Mouse (Mus musculus) limb, embryonic 11.5 days (tissue): ENCODE results near the gene Dgkz. TPM values are rescaled to one million over a fixed set of nuclear protein-coding genes. Genes with fewer than 3 reads are reported as not detected.

Source experiments
- ATAC-seq: fragments of 200-750 bp; cut with Nextera tagmentation; 2 replicates; pipeline ENCODE4 v1.8.0; 2017; ENCODE audit warnings: low read depth; ENCODE audit not compliant: insufficient number of reproducible peaks, low FRiP score, low TSS enrichment
- DNase-seq: peaks from one replicate; pipeline ENCODE4 v3.0.0-alpha.2; 2015; ENCODE audit warnings: low spot score
- H3K27ac ChIP-seq: fragments of 300-500 bp; sonication (generic); replicated peaks from 2 replicates; pipeline ENCODE4 v1.5.1; 2014; ENCODE audit warnings: low read depth, mild to moderate bottlenecking, low read length
- H3K27me3 ChIP-seq: fragments of 300-500 bp; sonication (generic); 2 replicates; pipeline ENCODE4 v1.6.1; 2014; ENCODE audit warnings: mild to moderate bottlenecking, low read length, mixed read lengths; ENCODE audit not compliant: control insufficient read depth, insufficient read depth
- H3K36me3 ChIP-seq: fragments of 300-500 bp; sonication (generic); 2 replicates; pipeline ENCODE4 v1.6.1; 2014; ENCODE audit warnings: mild to moderate bottlenecking, low read length, moderate library complexity, mixed read lengths; ENCODE audit not compliant: control insufficient read depth, insufficient read depth
- H3K4me1 ChIP-seq: fragments of 300-500 bp; sonication (generic); 2 replicates; pipeline ENCODE4 v1.6.1; 2014; ENCODE audit warnings: low read length, mixed read lengths; ENCODE audit not compliant: control insufficient read depth, insufficient read depth
- H3K4me2 ChIP-seq: fragments of 300-500 bp; sonication (generic); 2 replicates; pipeline ENCODE4 v1.6.1; 2014; ENCODE audit warnings: low read depth, mild to moderate bottlenecking, moderate library complexity; ENCODE audit not compliant: severe bottlenecking
- H3K4me3 ChIP-seq: fragments of 300-500 bp; sonication (generic); 2 replicates; pipeline ENCODE4 v1.5.1; 2014; ENCODE audit warnings: low read depth, low read length
- H3K9ac ChIP-seq: fragments of 300-500 bp; sonication (generic); 2 replicates; pipeline ENCODE4 v1.6.1; 2014; ENCODE audit warnings: mild to moderate bottlenecking, low read length
- H3K9me3 ChIP-seq: fragments of 300-500 bp; sonication (generic); 2 replicates; pipeline ENCODE4 v1.6.1; 2016; ENCODE audit warnings: low read length; ENCODE audit not compliant: control insufficient read depth
- WGBS: fragments of 180-500 bp; shearing (Covaris S2); extraction: QIAGEN DNeasy Blood & Tissue Kit; methylation state at CpG from one replicate; pipeline ENCODE4 v1.1.7; 2014; 5-methylcytosine and 5-hydroxymethylcytosine counted together
- polyA plus RNA-seq: library from polyadenylated mRNA; unstranded; fragments of >200 nt; fragmentation: Nextera tagmentation; extraction: Ambion mirVana; gene quantifications from 2 replicates; pipeline ENCODE4 v1.2.1, GENCODE M21; 2014

Gene Dgkz
- 36.9 and 37.6 TPM in 2 replicates for polyA plus RNA-seq

DNA sequence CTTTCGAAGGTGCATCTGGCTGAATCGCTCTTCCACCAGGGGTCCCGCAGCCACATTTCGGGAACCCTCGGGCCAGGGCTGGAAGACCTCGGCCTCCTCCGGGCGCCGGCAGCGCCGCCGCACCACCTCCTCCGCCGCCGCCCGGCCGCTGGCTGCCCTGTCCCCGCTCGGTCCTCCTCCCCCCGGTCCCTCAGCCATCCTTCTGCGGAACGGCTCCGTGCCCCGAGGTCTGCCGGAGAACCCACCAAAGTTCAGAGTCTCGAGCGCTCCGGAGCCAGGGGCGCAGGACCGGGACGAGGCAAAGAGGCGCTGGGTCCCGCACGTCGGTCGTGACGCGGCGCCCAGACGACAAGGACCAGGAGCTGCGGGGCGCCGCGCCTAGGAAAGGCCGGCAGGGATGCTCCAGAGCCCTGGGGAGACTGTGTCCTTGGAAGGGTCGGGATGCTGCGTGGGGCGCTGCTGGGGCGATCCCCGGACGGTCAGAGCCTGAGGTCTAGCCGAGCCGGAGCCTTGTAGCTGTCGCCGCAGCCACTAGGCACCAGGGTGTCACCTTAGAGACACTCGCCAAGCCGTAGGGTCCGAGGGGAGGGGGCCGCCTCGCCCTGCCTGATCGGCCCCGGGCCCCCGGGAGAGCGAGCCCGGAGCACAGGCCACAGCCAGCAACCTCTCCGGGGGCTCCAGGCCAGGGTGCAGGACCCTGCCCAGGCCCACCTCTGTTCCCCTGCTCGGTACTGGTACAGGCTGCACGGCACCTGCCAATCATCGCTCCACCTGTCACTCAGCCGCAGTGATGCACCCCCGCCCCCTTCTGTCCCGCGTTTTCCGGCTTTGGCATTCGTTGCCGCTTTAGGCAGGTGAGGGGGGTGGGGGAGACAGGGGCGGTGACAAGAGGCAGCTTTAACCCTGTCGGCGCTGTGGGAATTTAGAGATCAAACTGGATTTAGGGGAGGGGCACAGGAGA lies at the start of gene Dgkz:
Dgkz (minus strand) TSS at position 284 of the 961 bp plus-strand sequence.
- DNase-seq: no peak
- ATAC-seq: 0 out of 2 replicates have a peak, but pooled peaks have one; percentile 38
- Histone ChIP-seq H3K9ac (peak within 1 kb of the TSS; percentile 53), H3K4me1 (peaks cover 10% of the 10 kb centered on the region), H3K4me3 (peak within 1 kb of the TSS; percentile 34), H3K9me3 (no peaks in the 10 kb centered on the region), H3K36me3 (no peaks in the 10 kb centered on the region), H3K4me2 (peak within 1 kb of the TSS; percentile 63), H3K27ac (no peak within 1 kb of the TSS), H3K27me3 (peaks cover 38% of the 10 kb centered on the region)
- WGBS: under 1% methylated on average over 79 of the region's 79 CpGs

DNA sequence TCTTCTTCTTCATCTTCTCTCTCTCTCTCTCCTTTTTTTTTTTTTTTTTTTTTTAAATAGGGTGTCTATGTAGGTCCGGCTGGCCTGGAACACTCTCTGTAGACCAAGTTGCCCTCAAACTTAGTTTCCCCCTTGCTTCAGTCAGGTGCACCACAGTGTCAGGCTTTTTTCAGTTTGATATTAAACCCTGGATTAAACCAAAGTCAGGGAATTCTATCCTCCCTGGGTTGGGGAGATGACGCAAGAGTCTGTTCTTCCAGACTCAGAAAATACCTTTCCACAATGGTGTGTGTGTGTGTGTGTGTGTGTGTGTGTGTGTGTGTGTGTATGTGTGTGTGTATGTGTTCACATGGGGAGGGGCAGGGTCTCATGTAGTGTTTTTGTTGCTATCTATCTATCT lies 49.5 kb upstream of the Dgkz start:
- Histone ChIP-seq H3K36me3 (no peaks in the 10 kb centered on the region), H3K4me1 (peaks cover 2% of the 10 kb centered on the region; the same call in 1 of the 2 replicates), H3K4me3 (no peak overlapping the region), H3K27ac (no peak overlapping the region), H3K9me3 (no peaks in the 10 kb centered on the region), H3K27me3 (peaks cover 18% of the 10 kb centered on the region), H3K4me2 (no peak overlapping the region), H3K9ac (no peak overlapping the region)
- no peak for ATAC-seq
- DNase-seq: no peak
- 90% methylated on average over 2 of the region's 2 CpGs for WGBS

DNA sequence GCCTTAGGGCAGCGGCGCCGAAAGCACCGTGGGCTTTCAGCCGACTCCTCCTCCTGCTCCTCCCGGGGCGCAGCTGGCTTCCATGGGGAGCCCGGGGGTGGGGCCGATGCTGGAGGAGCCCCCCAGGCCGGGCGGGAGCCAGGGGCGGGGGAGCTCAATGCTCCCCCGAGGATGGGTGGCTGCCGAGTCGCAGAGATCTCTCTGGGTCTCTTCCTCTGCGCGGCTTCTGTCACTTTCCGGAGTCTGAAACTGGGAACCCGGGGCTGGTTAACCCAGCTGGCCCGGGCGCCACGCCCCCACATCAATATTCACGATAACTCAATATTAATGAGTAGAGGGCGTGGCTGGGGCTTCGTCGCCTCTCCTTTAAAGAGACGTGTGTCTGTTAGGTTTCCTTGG lies 48.6 kb upstream of the Dgkz start, which contains the start of gene Creb3l1:
Creb3l1 (minus strand) TSS at position 229 of the 399 bp plus-strand sequence.
- Histone ChIP-seq H3K4me3 (peak within 1 kb of the TSS; percentile 66), H3K9me3 (no peaks in the 10 kb centered on the region), H3K27me3 (peaks cover 18% of the 10 kb centered on the region), H3K9ac (peak within 1 kb of the TSS; percentile 45), H3K27ac (no peak within 1 kb of the TSS), H3K4me2 (peak within 1 kb of the TSS; percentile 98), H3K36me3 (no peaks in the 10 kb centered on the region), H3K4me1 (peaks cover 2% of the 10 kb centered on the region; the same call in 1 of the 2 replicates)
- peak; percentile 44; the same call in 1 of the 2 replicates for ATAC-seq
- WGBS: 0% methylated on average over 19 of the region's 27 CpGs
- DNase-seq: peak; percentile 72

DNA sequence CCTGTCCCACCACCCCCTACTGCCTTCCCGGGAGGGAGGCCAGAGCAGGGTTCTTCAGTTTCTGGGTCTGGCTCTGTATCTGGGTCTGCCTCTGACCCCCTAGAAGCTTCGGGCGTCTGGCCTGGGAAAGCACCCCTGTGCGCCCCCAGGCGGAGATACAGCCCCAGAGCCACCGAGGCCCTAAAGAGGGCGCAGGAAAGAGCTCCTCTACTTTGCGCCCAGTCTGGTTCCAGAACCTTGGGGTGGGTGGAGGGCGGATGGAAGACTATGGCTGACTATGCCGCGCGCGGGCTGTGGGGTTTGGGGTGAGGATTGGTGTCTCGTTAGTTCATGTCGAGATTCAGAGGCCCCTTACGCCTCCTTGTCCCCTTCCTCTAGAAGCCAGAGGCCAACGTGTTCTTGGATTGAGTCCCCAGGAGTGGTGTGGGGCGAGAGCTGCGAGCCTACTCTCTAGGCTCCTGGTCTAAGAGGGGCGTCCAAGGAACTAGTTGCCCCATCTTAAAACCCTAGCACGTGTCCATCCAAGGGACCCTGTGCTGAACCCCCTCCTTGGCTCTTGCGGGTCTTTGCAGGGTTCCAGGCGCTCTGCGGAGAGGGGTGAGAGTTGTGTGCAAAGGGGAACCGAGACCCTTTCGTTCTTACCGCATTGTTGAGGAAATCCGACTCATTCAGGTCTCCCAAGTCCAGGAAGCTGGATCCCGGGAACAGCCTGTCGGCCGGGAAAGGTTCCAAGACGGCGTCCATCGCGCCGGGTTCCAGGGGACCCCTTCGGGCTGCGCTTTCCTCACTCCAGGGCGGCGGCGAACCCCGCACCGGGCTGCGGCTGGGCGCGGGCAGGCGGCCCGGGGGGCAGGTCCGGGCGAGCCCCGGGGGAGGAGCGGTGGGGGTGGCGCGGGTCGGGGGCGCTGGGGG lies 48.0 kb upstream of the Dgkz start:
- peaks cover 18% of the 10 kb centered on the region for H3K27me3 ChIP-seq
- no peaks in the 10 kb centered on the region for H3K9me3 ChIP-seq
- peak overlapping the region; percentile 66 for H3K4me3 ChIP-seq
- H3K36me3 ChIP-seq: no peaks in the 10 kb centered on the region
- peaks cover 2% of the 10 kb centered on the region; the same call in 1 of the 2 replicates for H3K4me1 ChIP-seq
- peak overlapping the region; percentile 45 for H3K9ac ChIP-seq
- no peak overlapping the region for H3K27ac ChIP-seq
- ATAC-seq: no peak
- peak; percentile 47 for DNase-seq
- H3K4me2 ChIP-seq: peak overlapping the region; percentile 98
- 9% methylated on average over 45 of the region's 56 CpGs for WGBS

DNA sequence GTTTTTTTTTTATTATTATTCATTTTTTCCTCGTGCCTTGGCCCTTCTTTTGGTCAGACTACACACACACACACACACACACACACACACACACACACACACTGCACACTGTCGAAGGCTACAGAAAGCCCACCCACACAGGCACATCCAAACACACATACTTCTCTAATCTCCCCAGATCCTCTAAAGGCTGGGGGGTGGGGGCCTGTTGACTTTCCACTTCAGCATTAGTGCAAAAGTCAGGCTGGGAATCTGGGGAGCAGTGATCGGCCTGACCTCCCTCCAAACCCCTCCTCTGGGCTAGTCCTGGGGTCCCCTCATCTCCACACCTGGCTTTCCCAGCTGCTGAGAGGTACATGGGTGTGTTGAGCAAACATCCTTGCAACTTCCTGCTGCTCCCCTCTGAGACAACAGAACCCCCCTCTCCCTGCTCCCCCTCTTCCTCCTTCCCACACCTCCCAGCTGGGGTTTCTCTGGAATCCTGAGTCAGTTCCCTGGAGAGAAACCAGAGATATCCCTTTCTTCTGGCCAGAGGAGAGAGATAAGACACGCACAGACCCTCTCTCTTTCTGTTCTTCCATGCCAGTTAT lies 45.1 kb upstream of the Dgkz start:
- Histone ChIP-seq H3K9ac (no peak overlapping the region), H3K4me3 (no peak overlapping the region), H3K27ac (no peak overlapping the region), H3K36me3 (no peaks in the 10 kb centered on the region), H3K4me2 (no peak overlapping the region), H3K9me3 (no peaks in the 10 kb centered on the region), H3K27me3 (peaks cover 18% of the 10 kb centered on the region), H3K4me1 (peaks cover 2% of the 10 kb centered on the region; the same call in 1 of the 2 replicates)
- WGBS: 56% methylated on average over 4 of the region's 4 CpGs
- DNase-seq: no peak
- ATAC-seq: no peak

DNA sequence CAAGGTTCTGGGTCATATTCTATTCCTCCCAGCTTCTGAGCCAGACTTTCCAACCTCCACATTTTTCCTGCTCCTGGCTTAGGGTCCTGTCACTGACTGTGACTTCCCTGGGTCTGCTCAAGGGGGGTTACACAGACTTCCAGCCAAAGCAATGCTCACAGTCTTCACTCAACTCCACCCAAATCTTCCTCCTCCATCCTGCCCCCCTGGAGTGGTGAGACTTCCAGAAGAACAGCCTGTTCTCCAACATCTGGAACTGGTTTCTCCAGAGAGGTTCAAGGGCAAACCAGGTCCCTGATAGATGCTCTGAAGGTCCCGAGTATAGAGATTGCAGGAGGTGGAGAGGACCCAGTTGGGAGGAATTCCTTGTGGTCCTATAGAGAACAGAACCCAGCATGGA lies 41.8 kb upstream of the Dgkz start:
- no peak overlapping the region for H3K9ac ChIP-seq
- WGBS: 62% methylated on average over 1 of the region's 1 CpGs
- H3K27me3 ChIP-seq: peaks cover 2% of the 10 kb centered on the region; the same call in 1 of the 2 replicates
- peaks cover 7% of the 10 kb centered on the region for H3K4me1 ChIP-seq
- ATAC-seq (no peak), DNase-seq (no peak)
- no peak overlapping the region for H3K4me2 ChIP-seq
- no peaks in the 10 kb centered on the region for H3K36me3 ChIP-seq
- H3K4me3 ChIP-seq: no peak overlapping the region
- H3K9me3 ChIP-seq: no peaks in the 10 kb centered on the region
- H3K27ac ChIP-seq: no peak overlapping the region

DNA sequence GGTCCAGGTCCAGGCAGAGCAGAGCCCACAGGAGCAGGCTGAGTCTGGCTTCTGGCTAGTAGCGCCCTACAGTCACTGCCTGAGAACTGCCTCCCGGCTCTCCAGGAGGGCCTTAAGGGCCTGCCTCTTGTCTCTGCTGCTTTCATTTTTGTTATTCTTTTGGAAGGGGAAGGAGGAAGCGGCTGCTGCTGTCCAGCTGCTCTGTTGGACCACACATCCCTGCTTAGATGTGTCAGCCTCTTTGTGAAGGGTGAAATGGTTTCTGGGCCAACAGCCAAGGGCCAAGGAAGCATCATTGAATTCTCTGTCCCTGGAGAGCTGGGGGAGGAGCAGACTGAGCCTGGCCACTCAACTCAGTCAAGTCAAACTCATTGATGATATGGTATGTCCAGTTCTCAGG lies 41.3 kb upstream of the Dgkz start:
- whole genome bisulfite sequencing: 59% methylated on average over 3 of the region's 3 CpGs

More for the DNA sequence above, 41.3 kb upstream of the Dgkz start:
- no peak overlapping the region for H3K27ac ChIP-seq
- no peak for DNase-seq
- peaks cover 10% of the 10 kb centered on the region for H3K4me1 ChIP-seq
- H3K4me3 ChIP-seq: no peak overlapping the region
- H3K4me2 ChIP-seq: no peak overlapping the region
- H3K9me3 ChIP-seq: no peaks in the 10 kb centered on the region
- no peak overlapping the region for H3K9ac ChIP-seq
- no peaks in the 10 kb centered on the region for H3K36me3 ChIP-seq
- no peak for ATAC-seq
- no peaks in the 10 kb centered on the region for H3K27me3 ChIP-seq
